Mouse (Mus musculus) frontal cortex, adult 2 months (tissue): ENCODE measurements around the gene Hdgfl3. TPM values are rescaled to one million over a fixed set of nuclear protein-coding genes. Genes with fewer than 3 reads are reported as not detected.

ENCODE experiments used
- DNase-seq, 2 experiments: peaks; one replicate each; pipeline ENCODE4 v3.0.0; 2022; ENCODE audit warnings: low spot score in 1 of 2; ENCODE audit errors: extremely low spot score in 1 of 2
- polyA plus RNA-seq: library from polyadenylated mRNA; depleted of rRNA; stranded (reverse); fragments of >200 nt; gene quantifications from 2 replicates; pipeline ENCODE4 v1.2.3, GENCODE M21; 2012

Hdgfl3 gene
- polyA plus RNA-seq, 1 experiment, result 48.8 TPM

DNA sequence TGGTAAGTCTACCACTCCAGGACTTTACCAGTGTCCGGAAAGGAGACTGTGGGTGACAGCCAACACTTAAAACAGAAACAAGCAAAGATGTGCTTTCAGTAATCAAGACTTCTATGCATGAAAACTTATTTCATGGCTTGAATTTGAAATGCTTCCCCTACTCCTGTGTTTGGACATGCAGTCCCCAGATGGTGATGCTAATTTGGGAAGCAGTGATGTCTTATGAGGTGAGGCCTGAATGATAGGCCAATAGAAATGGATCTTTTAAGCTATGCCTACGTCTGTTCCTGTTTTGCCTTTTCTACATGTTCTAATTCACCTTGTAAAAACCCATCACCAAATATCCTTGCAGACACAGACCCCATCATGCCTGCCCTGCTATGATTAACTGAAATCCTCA is 29.3 kb downstream of the Hdgfl3 start:
- no peak for DNase-seq

DNA sequence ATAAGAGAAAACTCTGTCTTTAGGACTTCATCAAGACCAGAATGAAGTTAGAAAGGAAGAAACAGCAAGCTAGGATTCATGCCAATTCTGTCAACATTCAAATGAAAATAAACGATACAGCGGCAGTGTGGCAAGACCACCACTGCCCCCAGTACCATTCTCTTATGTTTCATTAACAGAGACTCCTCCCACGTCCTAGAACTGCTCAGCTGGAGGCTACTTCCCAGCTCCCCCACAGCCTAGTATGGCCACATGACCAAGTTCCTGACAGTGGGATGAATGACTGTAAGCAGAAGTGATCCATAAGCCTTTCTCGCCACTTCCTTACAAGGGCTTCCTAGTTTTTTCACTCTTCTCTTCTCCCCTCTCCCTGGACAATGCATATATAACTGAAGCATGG is 30.2 kb downstream of the Hdgfl3 start:
- no peak for DNase-seq

DNA sequence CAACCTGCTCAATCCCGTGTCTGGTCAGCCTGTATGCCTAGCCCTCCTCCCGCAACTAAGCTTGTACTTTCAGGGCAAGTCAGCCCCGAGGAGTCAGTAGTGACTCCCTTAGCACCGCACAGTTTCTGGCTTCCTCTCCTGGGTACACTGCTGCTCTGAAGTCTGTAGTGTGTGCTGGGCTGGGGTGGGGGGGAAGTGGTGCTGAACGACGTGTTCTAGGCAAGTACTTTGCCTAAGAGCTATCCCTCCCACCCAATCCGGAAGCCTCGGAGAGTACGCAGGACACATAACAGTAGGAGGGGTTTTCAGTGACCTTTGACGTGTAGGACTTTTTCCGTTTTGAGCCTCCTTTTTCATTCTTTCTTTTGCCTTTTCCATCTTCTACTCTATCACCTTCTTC is 34.9 kb downstream of the Hdgfl3 start:
- DNase-seq, result no peak

DNA sequence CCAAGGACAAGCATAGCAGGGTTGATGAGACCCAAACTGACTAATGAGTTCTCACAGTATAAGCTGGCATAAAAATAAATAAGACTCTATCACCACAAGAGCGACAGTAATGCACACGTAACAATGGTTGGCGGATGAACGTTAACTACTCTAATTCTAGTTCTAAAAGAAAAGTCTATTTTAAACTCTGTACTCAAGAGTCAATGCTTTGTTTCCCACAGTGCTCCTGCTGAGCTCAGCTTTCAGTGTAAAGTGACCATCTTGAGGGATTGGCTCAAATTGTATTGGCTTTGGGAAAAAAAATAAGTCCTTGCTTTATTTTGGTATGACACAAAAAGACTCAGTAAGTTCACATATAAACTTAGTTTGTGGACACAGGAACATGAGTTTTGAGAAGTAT is 49.1 kb downstream of the Hdgfl3 start:
- no peak for DNase-seq

DNA sequence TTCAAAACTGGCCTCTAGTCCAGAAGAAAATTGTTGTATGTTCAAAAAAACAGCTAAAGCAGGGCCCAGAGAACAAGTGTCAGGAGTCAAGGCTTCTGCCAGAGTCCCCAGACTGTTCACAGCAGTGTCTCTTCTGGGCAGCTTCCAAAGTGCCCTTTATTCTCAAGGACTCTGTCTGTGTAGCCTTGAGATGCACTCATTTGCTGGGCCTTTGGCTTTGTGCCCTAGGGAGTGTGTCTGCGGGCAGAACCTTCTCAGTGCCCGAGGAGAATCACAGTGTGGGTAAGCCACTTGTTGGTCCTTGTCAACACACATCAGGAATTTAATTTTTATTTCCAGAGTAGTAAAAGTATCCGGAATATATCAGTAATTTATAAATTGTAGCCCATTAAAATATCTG is 52.7 kb downstream of the Hdgfl3 start:
- DNase-seq, result no peak

DNA sequence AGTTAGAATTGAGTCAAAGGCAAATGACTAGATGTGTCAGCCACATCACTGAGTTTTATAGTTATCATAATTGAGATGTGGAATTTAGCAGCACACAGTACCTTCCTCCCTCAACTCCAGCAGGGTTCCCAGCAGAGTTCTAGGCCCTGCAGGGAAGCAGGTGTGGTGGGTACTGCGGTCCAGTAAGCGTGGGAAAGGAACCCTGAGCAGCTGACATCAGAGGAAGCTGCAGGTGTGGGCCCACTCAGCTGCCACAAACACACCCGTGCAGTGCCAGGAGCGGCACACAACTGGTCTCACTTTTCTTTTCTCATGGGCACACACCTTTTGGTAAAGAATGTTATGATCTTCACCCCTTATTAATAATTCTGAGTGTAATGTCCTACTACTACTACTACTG is 53.5 kb downstream of the Hdgfl3 start:
- DNase-seq, result no peak

DNA sequence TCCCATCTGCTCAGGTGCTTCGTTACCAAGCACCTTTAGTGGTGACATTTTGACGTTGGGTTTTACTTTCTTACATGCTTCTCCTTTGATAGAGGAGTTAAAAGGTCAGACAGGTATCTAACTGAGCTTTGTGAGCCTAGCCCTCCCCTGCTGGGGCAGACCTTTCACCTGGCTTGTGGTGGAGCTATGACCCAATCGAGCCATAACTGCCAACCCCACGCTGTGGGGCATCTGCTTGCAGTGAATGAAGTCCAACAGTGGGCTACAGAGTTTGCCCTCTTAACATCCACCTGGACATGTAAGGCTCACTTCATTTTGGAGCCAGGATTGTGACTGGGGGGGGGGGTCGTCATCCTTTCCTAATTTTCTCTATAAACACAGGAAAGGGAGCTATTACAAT is 54.0 kb downstream of the Hdgfl3 start:
- DNase-seq, result no peak

DNA sequence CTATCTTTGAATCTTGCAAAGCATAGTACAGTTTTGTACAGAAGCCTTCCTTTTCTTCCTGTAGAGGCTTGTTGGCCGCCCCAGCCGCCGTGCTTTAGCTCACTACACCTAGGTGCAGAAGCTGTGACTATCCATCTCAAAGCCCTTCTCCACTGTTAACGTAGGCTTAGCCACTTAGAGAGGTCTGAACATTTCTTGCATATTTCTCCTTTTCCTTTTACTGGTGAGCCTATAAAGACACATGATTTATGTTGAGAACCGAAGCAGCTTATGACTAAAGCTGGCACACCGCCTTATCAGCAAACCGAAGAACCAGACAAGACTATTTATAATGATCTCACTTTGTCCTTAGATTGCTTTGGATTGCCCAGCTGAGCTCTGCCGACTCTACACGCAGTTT is 58.9 kb downstream of the Hdgfl3 start:
- DNase-seq, result peak in 1 of 2 experiments; percentile 53

DNA sequence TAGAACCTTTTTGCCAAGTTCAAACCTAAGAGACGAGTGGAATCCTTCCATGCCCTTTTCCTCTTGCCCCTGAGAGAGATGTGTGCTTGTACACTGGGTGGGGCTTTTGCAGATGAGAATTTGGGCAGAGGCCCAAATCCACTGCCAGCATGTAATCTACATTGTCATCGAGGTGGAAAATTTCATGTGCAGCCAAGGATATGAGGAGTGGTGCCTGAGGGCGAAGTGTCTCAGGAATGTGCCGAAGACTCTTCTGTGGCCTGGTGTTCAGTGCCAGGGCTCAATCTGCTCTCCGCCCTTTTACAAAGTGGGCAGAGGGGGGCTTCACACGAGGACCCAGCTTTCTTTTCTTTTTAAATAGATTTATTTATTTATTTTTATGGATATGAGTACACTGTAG is 59.6 kb downstream of the Hdgfl3 start:
- DNase-seq, result no peak

DNA sequence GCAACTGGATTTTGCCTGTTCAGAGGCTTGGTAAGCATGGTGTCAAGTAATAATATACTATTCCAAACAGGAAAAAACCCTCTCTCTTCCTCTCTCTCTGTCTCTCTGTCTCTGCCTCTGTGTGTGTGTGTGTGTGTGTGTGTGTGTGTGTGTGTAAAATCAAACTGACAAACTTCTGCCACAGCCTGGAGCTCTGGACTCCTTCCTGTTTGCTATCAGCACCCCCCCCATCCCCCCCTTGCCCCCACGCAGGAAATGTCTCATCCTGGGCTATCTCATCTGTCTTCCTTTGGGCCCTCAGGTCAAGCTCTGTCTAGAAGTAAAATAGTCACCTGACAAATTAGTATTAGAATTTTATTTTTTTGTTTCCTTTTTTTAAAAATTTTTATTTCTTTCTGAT is 60.5 kb downstream of the Hdgfl3 start:
- no peak for DNase-seq

DNA sequence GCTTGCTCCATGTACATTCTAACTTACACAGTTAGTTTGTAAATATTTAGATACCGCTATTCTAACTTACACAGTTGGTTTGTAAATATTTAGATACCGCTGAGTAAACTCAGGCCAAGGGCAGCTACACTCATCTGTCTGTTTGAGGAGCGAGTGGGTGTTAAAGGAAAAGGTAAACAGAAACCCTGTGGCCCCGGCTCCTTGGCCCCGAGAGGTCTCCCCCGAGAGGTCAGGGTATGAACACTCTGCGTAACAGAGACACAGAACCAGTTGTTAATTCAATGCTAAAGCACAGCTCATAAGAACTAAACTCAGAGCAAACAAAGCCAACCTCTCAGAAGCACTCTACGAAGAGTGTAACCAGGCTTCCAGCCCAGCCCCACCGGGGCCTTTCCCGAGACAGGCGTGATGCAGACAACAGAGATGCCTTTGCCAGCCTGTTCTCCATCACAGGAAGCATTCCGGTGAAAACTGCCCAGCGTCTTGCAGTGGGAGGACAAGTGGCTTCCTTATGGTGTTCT is 61.7 kb downstream of the Hdgfl3 start:
- DNase-seq, result no peak

DNA sequence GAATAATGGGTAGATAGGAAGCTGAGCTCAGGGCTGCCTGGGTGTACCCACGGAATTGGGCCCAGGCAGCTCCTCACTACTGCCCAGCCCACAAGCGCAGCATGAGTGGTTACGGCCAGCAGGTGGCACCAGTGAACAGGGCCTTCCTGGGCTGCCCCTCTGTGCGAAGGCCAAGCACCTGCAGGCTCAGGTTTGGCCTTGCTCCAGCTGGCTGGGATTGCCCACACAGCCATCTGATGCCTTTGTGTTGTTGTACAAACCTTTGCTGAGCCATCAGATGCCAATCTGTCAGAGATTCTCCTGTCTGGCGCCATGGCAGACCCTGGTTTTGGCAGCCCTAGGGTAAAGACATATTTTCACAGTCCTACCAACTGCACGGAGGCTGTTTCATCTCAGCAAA is 66.1 kb downstream of the Hdgfl3 start:
- peak in 1 of 2 experiments; percentile 75 for DNase-seq

DNA sequence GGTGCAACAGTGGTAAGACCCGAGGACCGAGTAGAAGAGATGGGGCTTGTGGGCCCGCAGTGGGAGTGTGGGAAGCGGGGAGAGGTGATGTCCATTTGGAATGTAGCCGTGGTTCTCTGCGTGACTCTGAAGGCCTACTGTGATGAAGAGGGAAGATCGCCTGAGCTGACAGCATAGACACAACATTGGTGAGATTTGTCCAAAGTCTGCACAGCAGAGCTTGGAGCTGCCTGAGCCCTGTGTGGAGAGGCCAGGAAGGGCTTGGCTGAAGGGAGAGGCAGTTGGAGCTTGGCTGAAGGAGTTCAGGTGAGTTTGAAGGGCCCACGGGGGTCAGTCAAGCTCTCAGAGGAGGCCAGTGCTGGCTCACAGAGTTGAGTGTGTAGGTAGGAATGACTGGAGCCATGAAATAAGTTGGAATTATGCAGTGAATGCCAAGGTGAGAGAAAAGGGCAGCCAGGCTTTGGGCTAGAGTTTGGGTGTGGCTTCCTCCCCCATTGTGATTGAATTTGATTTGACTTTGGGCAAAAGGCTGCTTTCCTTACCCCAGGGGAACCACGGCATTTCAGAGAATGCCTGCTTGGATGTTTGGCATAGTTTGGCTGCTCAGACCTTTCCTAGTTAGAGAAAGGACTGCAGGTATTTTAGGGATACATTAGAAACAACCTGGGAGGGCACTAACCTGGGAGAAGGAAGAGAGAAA is 66.9 kb downstream of the Hdgfl3 start:
- no peak for DNase-seq

DNA sequence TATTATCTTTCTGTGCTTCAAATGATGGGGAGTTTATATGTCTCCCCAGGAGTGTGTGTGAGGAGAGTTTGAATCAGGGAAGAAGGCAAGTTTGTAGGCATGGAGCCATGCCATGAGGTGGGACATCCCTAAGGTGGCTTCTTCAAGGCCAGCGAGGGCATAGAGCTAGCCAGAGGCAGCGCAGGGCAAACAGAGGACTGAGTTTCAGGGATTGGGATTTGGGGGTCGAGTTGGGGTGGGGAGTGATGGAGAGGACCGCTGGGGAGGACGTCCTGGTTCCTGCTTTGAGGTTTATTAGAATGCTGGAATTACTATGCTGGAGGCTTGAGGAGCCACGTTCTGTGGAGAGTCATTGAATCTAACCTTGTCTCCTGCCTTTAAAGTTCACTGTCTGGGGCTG is 68.3 kb downstream of the Hdgfl3 start:
- DNase-seq, result no peak

DNA sequence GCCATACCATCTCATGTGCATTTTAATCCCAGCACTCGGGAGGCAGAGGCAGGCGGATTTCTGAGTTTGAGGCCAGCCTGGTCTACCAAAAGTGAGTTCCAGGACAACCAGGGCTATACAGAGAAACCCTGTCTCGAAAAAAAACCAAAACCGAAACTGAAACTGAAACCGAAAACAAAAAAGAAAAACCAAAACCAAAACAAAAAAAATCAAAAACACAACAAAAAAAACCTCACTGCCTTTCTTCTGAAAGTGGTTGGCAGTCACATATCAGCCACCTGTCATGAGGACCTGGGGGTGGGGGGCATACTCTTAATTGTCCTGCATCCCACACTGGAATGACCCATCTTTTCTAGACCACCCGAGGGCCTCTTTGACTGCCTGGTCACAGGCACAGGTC is 69.7 kb downstream of the Hdgfl3 start:
- DNase-seq, result no peak

DNA sequence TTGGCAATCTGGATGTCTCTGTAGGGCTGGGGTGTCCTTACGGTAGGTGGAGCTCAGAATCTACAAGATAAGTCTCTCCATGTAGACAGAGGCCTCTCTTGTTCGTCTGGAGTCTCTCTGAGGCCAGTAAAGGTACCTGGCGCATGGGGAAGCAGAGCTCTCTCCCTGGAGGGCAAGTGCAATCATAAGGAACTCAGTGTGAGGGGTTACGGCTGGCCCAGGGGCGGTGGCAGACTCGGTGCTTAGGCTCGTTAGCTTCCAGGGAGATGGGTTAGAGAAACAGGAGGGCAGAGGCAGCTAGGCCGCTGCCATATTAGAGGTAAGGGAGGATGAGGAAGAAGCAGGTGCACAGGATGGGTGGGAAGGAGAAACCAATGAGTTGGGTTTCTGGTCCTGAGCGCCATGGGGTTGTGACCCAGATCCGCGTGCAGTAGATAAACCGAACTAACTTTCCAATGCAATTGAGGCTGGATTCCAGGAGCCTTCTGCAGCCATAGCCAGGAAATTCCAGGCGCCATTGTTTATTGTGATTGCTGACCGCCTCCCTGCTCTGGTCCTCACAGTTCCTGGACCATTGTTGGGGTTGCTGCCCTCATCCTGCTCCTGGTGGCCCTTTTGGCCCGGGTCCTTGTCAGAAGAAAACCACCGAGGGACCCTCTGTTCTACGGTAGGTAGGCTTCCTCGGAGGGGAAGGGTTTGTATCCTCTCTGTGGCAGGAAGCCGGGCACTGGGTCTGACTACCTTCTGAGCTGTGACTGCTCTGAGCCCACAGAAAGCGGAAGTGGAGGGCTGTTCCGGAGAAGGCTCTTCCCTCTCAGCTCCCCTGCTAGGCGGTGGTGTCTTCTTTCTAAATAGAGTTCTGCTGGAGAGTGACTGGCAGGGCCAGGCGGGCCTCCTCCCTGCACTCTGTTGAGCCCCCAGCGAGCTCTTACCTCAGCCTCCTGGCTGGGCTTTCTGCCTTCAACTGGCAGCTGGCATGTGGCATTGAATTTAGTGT is 71.4 kb downstream of the Hdgfl3 start:
- DNase-seq, result no peak

DNA sequence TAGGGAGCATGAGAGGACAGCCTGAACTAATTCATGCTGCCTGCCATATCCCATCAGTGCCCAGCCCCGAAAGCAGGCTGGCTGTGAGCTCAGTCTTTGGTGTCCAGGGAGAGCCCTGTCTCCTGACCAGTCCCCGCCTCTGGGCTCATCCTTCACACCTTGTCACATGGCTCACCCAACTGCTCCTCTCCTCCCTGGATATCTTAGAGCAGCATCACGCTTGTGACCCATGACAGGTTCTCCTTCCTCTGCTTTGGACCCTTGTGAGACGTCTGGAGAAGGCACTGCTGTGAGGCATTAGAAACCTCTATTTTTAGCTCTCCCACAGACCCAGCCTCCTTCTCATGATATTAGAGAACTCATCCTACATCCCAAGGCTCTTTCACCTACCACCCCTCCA is 72.4 kb downstream of the Hdgfl3 start:
- DNase-seq, result no peak

DNA sequence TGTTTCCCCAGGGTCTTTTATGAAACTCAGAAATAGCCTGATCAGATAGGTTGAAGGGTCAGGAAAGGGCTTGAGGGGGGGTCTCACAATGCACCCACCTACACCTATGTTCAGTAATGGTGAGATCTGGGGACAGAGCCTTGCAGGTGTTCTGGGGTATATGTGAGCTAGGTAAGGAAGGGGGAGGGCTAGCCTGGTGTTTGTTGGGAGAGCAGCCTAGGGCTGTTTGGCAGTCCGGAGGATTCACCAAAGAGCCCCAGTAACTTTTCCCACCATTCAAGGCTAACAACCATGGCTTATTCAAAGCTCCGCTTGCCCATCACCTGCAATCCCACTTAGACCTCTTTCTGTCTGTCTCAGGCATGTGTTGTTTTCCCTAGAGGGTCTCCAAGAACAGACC is 72.8 kb downstream of the Hdgfl3 start:
- DNase-seq, result no peak

DNA sequence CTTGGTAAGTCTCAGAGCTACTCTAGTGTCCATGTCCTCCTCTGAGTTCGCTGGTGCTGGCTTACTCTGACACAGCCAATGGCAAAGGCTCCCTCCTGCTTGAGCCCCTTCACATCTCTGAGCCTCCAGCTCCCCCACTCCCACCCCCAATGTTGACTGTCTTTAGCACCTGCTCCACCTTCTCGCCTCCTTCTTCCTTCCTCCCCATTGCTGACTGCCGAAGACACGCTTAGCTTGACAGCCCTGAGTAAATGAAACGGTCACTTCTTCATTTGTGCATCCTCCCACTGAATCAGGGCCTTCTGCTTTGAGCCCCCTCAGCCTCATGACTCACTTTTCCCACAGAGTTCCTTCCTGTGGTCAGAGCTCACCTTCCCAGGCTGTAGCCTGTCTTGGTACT is 73.3 kb downstream of the Hdgfl3 start:
- no peak for DNase-seq

DNA sequence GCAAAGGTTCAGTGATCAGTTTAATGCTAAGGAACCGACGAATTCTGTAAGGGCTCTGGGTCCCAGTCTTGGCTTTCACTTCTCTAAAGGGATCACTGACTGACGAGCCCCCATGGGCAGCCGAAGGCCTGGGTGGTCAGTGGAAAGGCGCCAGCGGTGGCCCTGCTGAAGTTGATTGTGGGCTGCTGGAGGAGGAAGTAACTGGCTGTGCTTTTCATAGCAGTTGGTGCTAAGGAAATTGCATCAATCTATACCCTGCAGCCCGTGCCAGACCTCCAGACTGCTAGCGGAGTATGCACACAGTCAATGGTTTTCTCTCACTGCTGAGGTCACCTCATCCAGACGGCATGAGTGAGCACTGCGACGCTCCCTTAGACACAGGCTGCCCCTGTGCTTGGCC is 74.2 kb downstream of the Hdgfl3 start:
- DNase-seq, result no peak

DNA sequence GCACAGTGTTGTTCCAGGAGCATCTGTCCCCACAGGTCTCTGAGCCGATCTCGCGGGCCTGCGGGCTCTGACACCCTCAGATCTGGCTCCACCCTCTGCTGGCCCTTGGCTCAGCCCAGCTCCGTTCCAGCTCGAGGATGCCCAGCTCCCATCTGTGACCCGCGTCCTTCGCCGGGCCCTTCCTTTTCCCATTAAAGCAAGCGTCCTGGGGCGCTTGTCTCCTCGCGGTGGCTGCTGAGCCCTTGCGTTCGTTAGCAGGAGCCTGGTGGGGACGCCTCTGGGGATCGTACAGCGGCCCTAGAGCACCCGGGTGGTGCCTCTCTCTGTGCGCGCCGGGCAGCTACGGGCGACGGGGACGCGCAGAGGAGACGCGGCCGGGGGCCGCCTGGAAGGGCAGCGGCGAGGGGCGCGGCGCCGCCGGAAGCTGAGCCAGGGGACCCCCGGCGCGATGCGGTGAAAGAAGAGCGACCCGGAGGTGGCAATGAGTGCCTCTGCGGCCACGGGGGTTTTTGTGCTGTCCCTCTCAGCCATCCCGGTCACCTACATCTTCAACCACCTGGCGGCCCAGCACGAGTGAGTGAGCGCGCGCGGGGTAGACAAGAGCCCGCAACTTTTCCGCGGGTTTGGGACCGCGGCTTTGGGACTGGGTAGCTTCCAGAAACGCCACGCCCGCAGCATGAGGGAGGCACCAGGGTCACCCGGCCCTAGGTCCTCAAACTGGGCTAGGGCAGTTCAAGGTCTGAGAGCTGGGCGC is 75.1 kb downstream of the Hdgfl3 start, which contains the start of gene Tm6sf1:
Gene Tm6sf1 (plus strand): TSS at position 34 of the 754 bp plus-strand sequence.
- DNase-seq, result no peak
